Mouse (Mus musculus) ES-E14 (cell line): Measurements from ENCODE around the gene Mpdu1.

Experiments used
- HCFC1 ChIP-seq: IDR thresholded peaks from 2 replicates; pipeline ENCODE4 v1.6.1; 2012; ENCODE audit warnings: low read length, inconsistent platforms, borderline replicate concordance; ENCODE audit not compliant: insufficient read depth
- MAFK ChIP-seq: IDR thresholded peaks from 2 replicates; pipeline ENCODE4 v1.6.1; 2014; ENCODE audit warnings: mild to moderate bottlenecking, low read depth, low read length, inconsistent platforms; ENCODE audit not compliant: insufficient read depth

- TF ChIP-seq HCFC1 (no peak), MAFK (no peak)
Measured at GRCm38 (mm10) chr11:69711082-69711481, 48.6 kb upstream of the Mpdu1 start.
